Mouse (Mus musculus) hematopoietic stem cell, adult 5-6 weeks (primary cell): ENCODE data around the gene Ppm1n. TPM values are rescaled to one million over a fixed set of nuclear protein-coding genes. Genes with fewer than 3 reads are reported as not detected.

Experiments
- ATAC-seq, 2 experiments: fragments of 125-278 bp in 1 of 2; replicated peaks in 1 of 2; 2 replicates each; pipeline ENCODE4 v1.8.0; 2016 to 2017; ENCODE audit warnings: inconsistent platforms in 2 of 2, mild to moderate bottlenecking in 2 of 2, moderate number of reproducible peaks in 2 of 2, low read depth in 1 of 2, moderate TSS enrichment in 1 of 2; ENCODE audit not compliant: low FRiP score in 2 of 2, poor library complexity in 2 of 2, severe bottlenecking in 2 of 2, insufficient read depth in 1 of 2, low TSS enrichment in 1 of 2
- total RNA-seq: library from RNA; stranded (forward); fragments of 172-1452, 232-1000 nt; gene quantifications from 2 replicates; pipeline ENCODE4 v1.2.3, GENCODE M21; 2017

Gene Ppm1n
- total RNA-seq = 0.25 TPM in 1 of 2 replicates, not detected in the other

DNA sequence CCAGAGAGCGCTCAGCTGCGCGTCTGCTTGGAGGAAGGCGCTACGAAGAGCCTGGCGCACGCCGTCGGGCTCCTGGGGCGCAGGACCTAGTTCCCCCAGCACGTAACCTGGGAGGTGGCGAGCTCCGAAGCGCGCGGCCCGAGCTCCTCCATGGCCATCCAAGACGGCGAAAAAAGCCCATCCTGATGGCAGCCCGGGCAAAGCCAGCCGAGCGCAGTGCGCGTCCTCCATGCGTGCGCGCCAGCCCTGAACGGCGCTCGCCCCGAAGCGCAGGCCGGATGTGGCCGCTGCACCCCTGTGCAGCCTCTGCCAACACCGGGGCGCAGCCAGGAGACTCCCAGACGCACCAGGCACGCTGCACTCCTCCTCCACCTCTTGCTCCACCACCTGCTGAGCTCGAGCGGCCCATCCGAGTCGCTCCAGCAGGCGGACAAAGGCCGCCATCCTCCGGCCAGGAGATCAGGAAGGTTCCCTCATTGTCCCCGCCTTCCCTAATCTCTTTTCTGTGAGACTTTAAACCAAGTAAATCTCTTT, at the start of gene Ppm1n:
Gene Ppm1n, minus strand, starts transcription at position 484 of the 534 bp plus-strand sequence.
- no peak for ATAC-seq

GRCm38 (mm10) chr7:19328425-19328824, 48.6 kb upstream of the Ppm1n start:
- ATAC-seq = no peak

DNA sequence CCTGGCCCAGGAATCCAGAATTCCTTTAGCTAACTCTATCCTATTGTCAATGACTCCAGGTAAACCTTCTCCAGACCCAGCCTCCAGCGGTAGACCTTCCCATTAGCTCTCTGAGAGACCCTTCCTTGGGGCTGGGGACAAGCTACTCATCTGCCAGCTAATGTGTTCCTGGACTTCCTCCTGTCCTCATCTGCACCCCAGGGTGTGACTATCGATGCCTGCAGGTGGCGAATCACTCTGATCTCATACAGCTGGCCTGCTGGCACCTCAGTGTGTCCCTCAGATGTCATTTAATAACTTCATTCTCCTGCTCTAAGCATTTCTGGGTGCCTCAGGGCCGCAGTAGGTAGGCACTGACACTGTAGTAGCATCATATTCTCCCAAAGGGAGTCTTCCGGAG, 47.9 kb upstream of the Ppm1n start:
- ATAC-seq = no peak

DNA sequence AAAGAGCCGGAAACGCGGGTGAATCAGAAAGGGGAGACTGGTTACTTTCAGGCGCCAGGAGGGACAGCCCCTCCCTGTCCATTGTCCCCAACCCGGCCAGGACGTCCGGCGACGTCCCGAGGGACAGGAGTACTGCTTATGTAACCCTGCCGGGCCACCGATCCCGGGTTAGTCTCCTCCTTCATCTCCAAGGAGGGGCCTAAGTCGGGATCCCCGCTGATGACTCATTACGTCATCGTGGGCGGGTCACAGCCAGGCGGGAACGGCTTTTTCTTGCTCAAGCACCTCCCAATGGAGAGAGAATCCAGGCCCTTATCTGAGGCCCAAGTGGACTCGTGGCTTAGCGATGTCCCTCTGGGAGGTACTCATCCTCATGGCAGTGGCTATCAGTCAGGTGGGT, 47.3 kb upstream of the Ppm1n start:
- ATAC-seq = peak; percentile 20 to 60; a peak in 2 of 4 replicates

GRCm38 (mm10) chr7:19326359-19326758, 46.5 kb upstream of the Ppm1n start:
- ATAC-seq = peak; percentile 63 to 75

- ATAC-seq = peak; percentile 6 to 34; a peak in 2 of 4 replicates
Observed at GRCm38 (mm10) chr7:19325262-19326199, 45.7 kb upstream of the Ppm1n start.

GRCm38 (mm10) chr7:19324221-19324620, 44.4 kb upstream of the Ppm1n start:
- ATAC-seq = no peak

DNA sequence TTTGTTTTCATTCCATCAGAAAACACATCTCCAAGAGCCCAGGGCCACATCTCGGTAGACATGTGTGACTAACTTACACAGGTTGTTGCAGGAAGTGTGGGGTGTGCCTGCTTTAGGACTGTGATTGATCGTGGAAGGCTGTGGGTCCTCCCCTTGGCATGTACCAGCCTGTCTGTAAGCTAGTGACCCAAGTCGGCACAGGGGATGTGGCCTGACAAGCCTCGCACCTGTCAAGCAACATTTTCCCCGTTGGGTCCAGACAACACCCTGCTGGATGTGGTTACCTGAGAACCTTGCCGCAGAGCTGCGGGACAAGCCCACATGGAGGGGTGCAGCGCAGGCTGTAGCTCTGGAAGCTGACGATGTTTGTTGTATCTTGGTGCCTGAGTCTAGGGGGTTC, 42.6 kb upstream of the Ppm1n start:
- ATAC-seq = no peak

DNA sequence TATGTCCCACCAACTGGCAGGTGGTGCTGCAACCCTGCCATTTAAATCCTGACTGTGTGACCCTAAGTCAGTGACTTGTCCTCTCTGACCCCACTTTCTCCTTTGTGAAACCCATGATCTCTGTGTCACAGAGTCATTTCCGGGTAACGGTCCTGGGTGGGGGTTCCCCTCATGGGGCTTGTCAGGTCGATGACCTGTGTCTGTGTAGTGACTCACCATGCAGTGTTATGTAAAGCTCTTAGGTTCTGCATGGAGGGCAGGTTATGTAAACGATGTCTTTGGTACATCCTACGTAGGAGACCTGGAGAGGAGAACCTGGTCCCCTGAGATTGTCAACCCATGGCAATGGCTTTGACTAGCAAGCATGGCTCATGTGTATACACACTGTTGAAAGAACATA, 41.6 kb upstream of the Ppm1n start:
- ATAC-seq = peak; percentile 7 to 23; a peak in 1 of 4 replicates

- ATAC-seq = no peak
Observed at GRCm38 (mm10) chr7:19320637-19321036, 40.8 kb upstream of the Ppm1n start.

DNA sequence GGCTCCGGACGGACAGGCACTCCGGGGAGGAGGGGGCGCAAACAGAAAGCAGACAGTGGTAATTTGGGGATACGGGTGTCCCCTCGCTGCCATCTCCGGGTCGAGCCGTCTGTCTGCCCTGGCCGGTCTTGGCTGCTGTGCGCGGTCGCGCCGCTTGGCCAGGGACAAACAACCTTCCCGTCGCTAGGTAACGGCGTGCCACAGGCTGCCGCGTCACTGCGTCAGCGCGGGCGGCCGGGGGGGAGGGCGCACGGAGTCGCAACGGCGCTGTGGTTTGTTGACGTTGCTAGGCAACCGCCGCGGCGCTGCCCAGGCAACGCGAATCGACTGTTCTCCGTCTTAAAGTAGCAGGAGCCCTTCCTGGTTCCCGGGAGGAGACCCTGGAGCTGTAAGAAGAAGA, 40.0 kb upstream of the Ppm1n start:
- peak; percentile 57 to 70 for ATAC-seq

GRCm38 (mm10) chr7:19319458-19319857, 39.6 kb upstream of the Ppm1n start:
- peak in 1 of 2 experiments; percentile 30; a peak in 2 of 4 replicates for ATAC-seq

GRCm38 (mm10) chr7:19318676-19319075, 38.8 kb upstream of the Ppm1n start:
- no peak for ATAC-seq

DNA sequence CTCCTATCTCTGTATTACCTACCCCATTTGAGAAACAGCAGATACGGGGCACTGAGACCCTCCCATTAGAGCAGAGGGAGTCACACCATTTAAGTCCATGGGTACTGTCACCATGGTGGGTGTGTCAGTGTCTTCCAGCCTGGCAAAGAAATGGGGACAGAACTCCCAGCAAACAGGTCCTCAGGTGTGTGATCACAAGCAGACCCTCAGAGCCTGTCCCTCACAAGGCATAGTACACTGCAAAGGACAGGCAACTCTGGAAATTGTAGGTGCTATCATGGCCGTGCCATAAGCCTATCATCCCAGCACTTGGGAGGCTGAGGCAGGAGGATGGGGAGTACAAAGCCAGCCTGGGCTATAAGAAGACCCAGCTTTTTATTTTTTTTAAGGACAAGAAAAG, 38.3 kb upstream of the Ppm1n start:
- ATAC-seq = no peak

GRCm38 (mm10) chr7:19316451-19317161, 36.7 kb upstream of the Ppm1n start:
- peak; percentile 70 to 79 for ATAC-seq

GRCm38 (mm10) chr7:19314033-19314432, 34.2 kb upstream of the Ppm1n start:
- ATAC-seq = no peak

DNA sequence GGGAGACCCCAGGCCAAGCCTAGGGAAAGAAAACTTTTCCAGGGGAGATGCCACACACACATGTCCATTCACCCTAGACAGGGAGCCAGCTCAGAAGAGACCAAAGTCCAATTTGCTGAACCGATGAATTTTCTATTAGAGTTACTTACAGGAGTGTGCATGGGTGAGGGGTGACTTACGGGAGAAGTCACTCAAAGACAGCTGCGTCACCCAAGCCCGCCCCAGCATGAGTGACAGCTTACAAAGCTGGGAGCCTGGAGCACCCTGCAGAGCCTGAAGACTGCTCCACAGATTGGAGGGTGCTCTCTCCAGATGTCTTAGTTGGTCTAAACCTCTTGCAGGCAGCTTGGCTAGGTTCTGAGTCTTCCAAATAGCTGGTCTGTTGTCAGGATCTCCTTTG, 32.1 kb upstream of the Ppm1n start:
- no peak for ATAC-seq
